Mouse (Mus musculus): ENCODE data around the gene Mcrip1. TPM values are rescaled to one million over a fixed set of nuclear protein-coding genes. Genes with fewer than 3 reads are reported as not detected.
"Not testable (repeated sequence)": the region's sequence is repeated elsewhere in the genome, so short reads cannot be mapped to it uniquely, and the experiment has no call there.

Mcrip1 gene
- 19.8 and 23.5 TPM in 2 replicates for total RNA-seq (2015; ENCODE audit: low replicate concordance)
- 1.7 and 5.6 TPM in 2 replicates for total RNA-seq (2017; ENCODE audit: low replicate concordance)

GRCm38 (mm10) chr11:120549168-120549945 is at the start of gene Mcrip1:
Mcrip1 (minus strand) TSS chr11:120549727.
- ATAC-seq (replicated peaks; ENCODE audit: low FRiP score, poor library complexity, severe bottlenecking), result peak; percentile 91

- ATAC-seq (replicated peaks; ENCODE audit: low FRiP score, poor library complexity, severe bottlenecking), result peak; percentile 5; the same call in 1 of the 2 replicates
Observed at GRCm38 (mm10) chr11:120598990-120599549, 49.5 kb upstream of the Mcrip1 start.

- ATAC-seq (replicated peaks; ENCODE audit: low FRiP score, poor library complexity, severe bottlenecking), result peak; percentile 94
Observed at GRCm38 (mm10) chr11:120598283-120598989, 48.9 kb upstream of the Mcrip1 start, which contains the start of the genes Alyref and Anapc11. Alyref (minus strand) TSS chr11:120598365. Anapc11 (plus strand) TSS chr11:120598421.

- ATAC-seq (replicated peaks; ENCODE audit: low FRiP score, poor library complexity, severe bottlenecking), result 0 out of 2 replicates have a peak, but pooled peaks have one; percentile 12
Observed at GRCm38 (mm10) chr11:120597240-120598235, 48.0 kb upstream of the Mcrip1 start.

- ATAC-seq (replicated peaks; ENCODE audit: low FRiP score, poor library complexity, severe bottlenecking), result no peak
Observed at GRCm38 (mm10) chr11:120588531-120588930, 39.0 kb upstream of the Mcrip1 start.

- ATAC-seq (replicated peaks; ENCODE audit: low FRiP score, poor library complexity, severe bottlenecking), result no peak
Observed at GRCm38 (mm10) chr11:120583937-120584336, 34.4 kb upstream of the Mcrip1 start.

GRCm38 (mm10) chr11:120582982-120583293 is 33.4 kb upstream of the Mcrip1 start:
- not testable (repeated sequence) for ATAC-seq (replicated peaks; ENCODE audit: low FRiP score, poor library complexity, severe bottlenecking)

- 0 out of 2 replicates have a peak, but pooled peaks have one; percentile 16 for ATAC-seq (replicated peaks; ENCODE audit: low FRiP score, poor library complexity, severe bottlenecking)
Observed at GRCm38 (mm10) chr11:120582268-120582981, 32.9 kb upstream of the Mcrip1 start.

- peak; percentile 58 for ATAC-seq (replicated peaks; ENCODE audit: low FRiP score, poor library complexity, severe bottlenecking)
Observed at GRCm38 (mm10) chr11:120581490-120582267, 32.2 kb upstream of the Mcrip1 start, which contains the start of gene Arhgdia. Arhgdia (minus strand) TSS chr11:120581624.

GRCm38 (mm10) chr11:120580871-120581331 is 31.4 kb upstream of the Mcrip1 start:
- peak; percentile 67 for ATAC-seq (replicated peaks; ENCODE audit: low FRiP score, poor library complexity, severe bottlenecking)

- 0 out of 2 replicates have a peak, but pooled peaks have one; percentile 15 for ATAC-seq (replicated peaks; ENCODE audit: low FRiP score, poor library complexity, severe bottlenecking)
Observed at GRCm38 (mm10) chr11:120580190-120580589, 30.7 kb upstream of the Mcrip1 start.

- ATAC-seq (replicated peaks; ENCODE audit: low FRiP score, poor library complexity, severe bottlenecking), result peak; percentile 44; the same call in 1 of the 2 replicates
Observed at GRCm38 (mm10) chr11:120579316-120580107, 30.0 kb upstream of the Mcrip1 start.

GRCm38 (mm10) chr11:120578694-120579243 is 29.2 kb upstream of the Mcrip1 start:
- ATAC-seq (replicated peaks; ENCODE audit: low FRiP score, poor library complexity, severe bottlenecking), result no peak

- no peak for ATAC-seq (replicated peaks; ENCODE audit: low FRiP score, poor library complexity, severe bottlenecking)
Observed at GRCm38 (mm10) chr11:120578024-120578693, 28.6 kb upstream of the Mcrip1 start.

GRCm38 (mm10) chr11:120577211-120578023 is 27.9 kb upstream of the Mcrip1 start:
- no peak for ATAC-seq (replicated peaks; ENCODE audit: low FRiP score, poor library complexity, severe bottlenecking)
